Mouse (Mus musculus): ENCODE measurements around the gene Fgl2.
"Not testable (repeated sequence)": the region's sequence is repeated elsewhere in the genome, so short reads cannot be mapped to it uniquely, and the experiment has no call there.

Fgl2 gene

GRCm38 (mm10) chr5:21372493-21373179, at the start of gene Fgl2:
TSS of gene Fgl2 (plus strand) at chr5:21372642.
- DNase-seq (ENCODE audit: low spot score) = peak; percentile 29

DNA sequence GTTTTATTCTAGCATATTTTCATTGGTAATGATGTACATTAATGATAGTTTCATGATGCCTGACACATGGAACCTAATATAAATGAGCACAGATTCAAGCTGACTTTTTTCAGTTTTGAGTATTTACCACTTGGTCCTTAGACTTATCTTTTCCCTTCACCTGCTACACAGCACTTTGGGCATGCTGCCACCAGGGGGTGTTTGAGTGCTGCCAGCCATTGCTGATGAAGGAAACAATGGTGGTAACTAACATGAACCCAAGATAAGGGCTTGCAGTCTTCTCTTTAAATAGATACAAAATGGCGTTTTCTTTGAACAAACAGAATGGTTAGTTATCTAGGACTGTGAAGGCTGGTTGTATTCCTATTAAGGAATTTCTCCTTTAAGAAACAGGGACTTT, 45.9 kb upstream of the Fgl2 start:
- DNase-seq (ENCODE audit: low spot score) = peak; percentile 40

- no peak for DNase-seq (ENCODE audit: low spot score)
Observed at GRCm38 (mm10) chr5:21328560-21328959, 43.9 kb upstream of the Fgl2 start.

GRCm38 (mm10) chr5:21329672-21330665, 42.5 kb upstream of the Fgl2 start:
- no peak for DNase-seq (ENCODE audit: low spot score)

DNA sequence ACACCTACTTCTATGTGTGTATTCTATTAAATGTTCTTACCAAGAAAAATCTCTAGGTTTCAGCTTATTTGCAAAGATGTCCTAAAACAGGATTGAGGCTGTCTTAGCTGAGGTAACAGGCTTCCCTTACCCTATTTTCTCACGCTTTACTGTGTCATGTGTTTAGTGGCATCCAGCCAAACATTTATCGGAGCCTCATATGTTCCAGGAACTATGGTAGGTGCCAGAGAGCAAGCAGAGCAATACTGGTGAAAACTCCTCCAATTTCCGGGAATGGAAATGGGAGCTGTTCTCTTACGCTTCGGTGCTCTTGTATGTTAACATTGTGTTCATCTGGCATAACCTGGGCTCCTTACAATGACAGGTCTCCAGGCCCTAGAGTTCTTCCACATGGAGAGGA, 40.8 kb upstream of the Fgl2 start:
- no peak for DNase-seq (ENCODE audit: low spot score)

- no peak for DNase-seq (ENCODE audit: low spot score)
Observed at GRCm38 (mm10) chr5:21332119-21332518, 40.3 kb upstream of the Fgl2 start.

- DNase-seq (ENCODE audit: low spot score) = not testable (repeated sequence)
Observed at GRCm38 (mm10) chr5:21342265-21342664, 30.2 kb upstream of the Fgl2 start.

DNA sequence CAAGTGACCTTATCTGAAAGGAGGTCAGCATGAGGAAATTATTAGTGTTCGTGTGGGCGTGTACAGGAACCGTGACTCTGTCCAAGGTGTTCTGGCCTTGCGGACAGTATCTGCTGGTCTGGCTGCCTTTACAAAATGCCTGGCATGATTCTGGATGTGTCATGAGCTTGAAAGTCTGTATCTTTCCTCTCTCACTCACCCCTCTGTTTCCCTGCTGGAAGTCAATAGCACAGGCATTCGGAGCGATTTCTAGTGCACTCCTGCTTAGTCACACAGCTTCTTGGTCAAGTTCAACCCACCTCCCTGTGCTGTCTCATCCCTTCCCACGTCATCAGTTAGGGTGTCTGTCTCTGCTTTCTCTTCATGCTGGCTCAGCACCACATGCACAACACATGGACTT, 24.1 kb upstream of the Fgl2 start:
- DNase-seq (ENCODE audit: low spot score) = no peak

- DNase-seq (ENCODE audit: low spot score) = no peak
Observed at GRCm38 (mm10) chr5:21351678-21352077, 20.8 kb upstream of the Fgl2 start.

DNA sequence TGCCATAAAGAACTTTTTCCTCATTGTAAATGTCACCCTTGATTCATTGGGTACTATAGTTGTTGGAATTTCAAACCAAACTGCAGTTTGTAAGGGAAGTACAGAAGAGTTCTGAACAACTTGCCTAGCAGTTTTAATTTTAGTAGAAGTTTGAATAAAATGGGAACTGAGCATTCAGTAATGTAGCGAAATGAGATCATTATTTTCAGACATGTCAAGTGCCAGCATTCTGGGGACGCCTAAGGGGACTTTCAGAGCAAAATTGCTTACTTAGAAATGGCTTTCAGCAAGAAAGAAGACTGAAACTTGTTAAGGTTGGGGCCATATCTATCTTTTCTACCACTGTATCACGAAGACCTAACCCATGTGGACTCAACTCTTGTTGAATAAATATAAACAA, 13.8 kb upstream of the Fgl2 start:
- no peak for DNase-seq (ENCODE audit: low spot score)

- DNase-seq (ENCODE audit: low spot score) = no peak
Observed at GRCm38 (mm10) chr5:21363343-21363742, 9.1 kb upstream of the Fgl2 start.

DNA sequence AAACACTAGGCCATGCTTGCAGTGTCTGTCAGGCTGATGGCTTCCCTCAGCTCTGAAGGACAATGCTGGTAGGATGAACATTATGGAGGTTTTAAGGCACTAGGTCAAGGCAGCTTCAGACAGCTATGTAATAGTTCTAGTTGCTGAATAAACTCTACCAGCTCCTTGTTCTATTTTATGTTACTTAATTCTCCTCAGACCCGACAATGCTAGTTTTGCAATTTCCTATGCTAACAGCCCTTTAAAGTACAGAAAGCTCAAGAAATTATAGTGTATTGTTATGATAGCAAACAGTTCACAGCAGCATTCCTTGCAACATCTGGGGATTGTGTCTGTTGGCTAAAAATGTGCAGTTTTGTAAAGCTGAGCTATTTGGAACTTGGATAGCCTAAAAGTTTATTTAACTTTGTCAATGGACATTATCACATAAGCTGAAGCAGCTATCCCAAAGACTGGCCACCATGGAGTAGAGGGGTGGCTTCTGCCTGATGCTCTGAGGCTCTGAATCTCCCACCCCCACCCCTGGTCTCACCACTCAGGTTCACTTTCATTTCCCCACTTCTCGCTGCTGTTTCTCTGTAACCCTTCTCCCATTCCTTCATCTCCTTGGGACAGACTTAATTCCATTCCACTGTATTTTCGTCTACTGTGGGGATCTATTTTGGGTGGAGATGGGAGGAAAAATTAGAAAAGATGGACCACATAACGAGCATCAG, 5.9 kb upstream of the Fgl2 start:
- no peak for DNase-seq (ENCODE audit: low spot score)

- DNase-seq (ENCODE audit: low spot score) = no peak
Observed at GRCm38 (mm10) chr5:21367514-21367913, 4.9 kb upstream of the Fgl2 start.

DNA sequence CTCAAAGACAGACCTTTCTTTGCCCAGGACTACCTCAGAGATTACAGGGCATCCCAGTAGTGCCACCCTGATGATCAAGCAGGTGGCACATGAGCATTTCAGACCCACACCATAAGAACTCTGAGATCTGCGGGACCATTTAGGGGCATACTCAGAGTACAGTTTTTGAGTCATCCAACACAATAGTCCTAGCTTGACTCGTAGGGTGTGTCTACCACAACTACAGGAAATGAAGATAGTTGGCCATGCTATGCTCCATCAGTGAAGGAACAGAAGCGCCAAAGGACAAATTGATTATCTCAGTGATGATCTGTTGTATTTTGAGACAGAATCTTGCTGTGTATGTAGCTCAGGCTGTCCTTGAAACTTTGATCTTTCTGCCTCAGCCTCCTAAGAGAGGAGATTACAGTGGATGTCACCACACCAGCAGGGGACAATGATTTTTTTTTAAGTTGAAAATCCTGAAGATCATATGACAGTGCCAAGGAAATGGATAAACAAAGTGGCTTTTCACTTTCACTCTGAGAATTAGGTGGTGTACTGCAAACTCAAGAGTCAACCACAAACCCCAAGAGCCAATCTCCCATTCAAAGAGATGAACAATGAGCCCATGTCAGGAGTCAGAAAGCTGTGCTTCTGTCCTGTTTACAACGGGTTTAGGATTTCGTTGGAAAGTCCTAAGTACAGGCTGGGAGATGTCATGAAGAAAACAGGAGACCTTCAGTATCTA, 2.1 kb upstream of the Fgl2 start:
- DNase-seq (ENCODE audit: low spot score) = no peak

DNA sequence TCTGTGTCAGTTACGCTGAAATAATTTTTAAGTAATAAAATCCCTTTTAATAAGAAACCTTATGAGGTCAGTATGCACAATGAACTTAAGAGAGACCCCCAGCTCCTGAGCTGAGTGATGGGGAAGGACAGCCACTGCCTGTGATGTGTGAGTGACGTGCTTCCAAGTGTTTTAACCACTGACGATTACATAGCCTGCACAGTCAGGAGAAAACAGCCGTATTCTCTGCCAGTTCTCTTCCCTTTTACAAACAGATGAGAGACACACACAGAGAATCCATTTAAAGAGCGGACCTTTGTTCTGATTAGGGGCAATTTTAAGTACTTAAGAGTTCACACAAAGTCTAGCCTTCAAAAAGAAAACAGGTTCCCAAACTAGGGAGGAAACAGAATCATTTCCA, 522 bp upstream of the Fgl2 start:
- no peak for DNase-seq (ENCODE audit: low spot score)

GRCm38 (mm10) chr5:21373180-21373518, 707 bp downstream of the Fgl2 start:
- DNase-seq (ENCODE audit: low spot score) = no peak

DNA sequence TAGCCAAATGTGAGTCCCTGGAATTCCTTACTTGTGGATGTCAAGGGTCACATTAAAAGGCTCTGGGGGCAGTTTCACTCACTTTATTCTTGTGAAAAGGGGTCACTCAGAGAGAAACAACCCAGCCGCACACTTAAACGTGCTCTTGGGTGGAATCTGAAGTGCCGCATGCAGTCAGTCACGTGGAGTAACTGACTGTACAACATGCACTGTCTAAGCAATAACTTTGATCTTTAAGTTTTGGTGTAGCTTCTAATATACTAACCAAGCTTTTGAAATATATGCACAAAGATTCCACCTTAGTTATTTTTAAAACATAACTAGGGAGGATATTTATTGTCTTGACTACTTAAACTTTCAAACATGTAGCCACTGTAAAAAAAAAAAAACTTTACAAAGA, 4.5 kb downstream of the Fgl2 start:
- DNase-seq (ENCODE audit: low spot score) = no peak

- DNase-seq (ENCODE audit: low spot score) = no peak
Observed at GRCm38 (mm10) chr5:21378397-21378796, 6.0 kb downstream of the Fgl2 start.

DNA sequence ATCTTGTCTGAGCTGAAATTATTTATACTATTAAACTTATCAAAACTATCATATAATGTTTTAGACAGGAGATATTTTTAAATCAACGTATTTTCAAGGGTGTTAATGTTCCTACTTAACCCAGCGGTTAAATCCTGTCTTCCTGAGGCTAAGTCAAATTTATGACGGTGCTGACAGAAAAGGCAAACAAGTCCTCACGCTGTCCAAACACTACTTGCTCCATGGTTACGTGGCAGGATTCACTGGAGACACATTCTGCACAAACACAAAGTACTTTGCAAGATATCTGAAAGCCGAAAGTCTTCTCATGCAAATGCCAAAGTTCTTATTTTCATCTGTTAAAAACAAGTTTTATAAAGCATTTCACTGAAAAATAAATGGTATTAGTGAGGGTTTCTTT, 9.5 kb downstream of the Fgl2 start:
- DNase-seq (ENCODE audit: low spot score) = no peak

DNA sequence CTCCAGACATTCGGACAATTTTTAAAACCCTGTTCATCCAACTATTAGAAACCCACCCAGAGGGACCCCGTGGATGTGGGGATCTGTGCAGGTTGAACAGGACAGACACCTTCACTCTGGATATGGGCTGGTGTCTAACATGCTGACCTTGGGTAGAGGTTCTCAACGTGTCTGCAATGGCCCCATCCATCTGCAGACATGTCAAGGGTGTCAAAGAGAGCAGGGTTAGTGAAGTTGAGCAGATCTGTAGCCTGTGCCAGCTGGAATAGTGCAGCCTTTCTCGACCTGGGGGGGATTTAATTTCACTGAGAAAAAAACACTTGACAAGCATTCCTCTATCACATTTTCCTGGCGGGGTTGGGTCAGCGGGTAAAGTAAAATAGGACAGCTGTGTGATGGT, 10.2 kb downstream of the Fgl2 start:
- no peak for DNase-seq (ENCODE audit: low spot score)

DNA sequence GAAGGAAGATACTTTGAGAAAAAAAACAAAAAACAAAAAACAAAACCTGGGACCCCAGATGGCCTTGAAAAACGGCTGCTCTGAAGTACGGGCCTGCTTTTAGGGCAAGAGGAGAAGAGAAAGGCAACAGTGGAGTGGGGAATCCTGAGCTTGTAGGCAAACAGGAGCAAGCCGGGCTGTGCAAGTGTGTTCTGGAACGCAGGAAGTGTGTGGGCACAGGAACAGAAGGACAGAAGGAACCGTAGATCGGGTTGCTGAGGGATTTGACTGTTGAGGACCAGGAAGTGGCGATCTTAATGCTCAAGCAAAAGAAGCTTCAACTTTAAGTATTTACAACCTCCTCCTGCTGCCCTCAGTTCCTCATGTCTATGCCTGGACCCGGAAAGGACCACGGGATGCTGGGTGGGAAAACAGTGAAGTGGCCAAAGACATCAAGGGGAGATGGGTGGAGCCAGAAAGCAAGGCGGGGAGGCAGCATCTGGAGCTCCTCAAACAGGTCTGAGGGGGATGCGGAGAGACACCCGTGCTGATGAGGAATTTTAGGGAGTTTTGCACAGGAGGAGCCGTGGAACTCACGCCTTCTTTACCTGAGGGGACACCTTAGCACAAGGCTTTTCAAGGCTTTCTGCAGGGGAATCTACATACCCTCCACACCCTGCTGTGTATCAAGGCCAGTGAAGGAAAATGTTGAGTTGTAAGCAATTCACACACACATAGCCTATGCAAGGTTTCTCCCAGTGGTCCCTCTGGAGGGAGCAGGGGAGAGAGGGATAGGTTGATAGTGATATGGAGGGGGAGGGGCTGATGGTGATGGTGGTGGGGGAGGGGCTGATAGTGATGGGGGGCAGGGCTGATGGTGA, 11.2 kb downstream of the Fgl2 start:
- DNase-seq (ENCODE audit: low spot score) = no peak
